Mouse (Mus musculus): ENCODE results near the gene Tas2r107. TPM values are rescaled to one million over a fixed set of nuclear protein-coding genes. Genes with fewer than 3 reads are reported as not detected.
"Not testable (repeated sequence)": the region's sequence is repeated elsewhere in the genome, so short reads cannot be mapped to it uniquely, and the experiment has no call there.

Gene Tas2r107
- polyA plus RNA-seq (2012; rRNA removed): not detected in 2 replicates

- TF ChIP-seq CTCF (IDR thresholded peaks at IDR 0.05; ENCODE audit: borderline replicate concordance, control insufficient read depth, extremely low read depth, insufficient read depth, low read length, poor library complexity): no peak
- TF ChIP-seq POLR2A (IDR thresholded peaks at IDR 0.05; ENCODE audit: control insufficient read depth, extremely low read depth, insufficient read depth, low read length, poor library complexity): no peak
- no peak for DNase-seq
- Histone ChIP-seq H3K4me3 (ENCODE audit: control insufficient read depth, insufficient read depth, low read length) (no peak within 1 kb of the TSS), H3K4me1 (replicated peaks; ENCODE audit: control insufficient read depth, insufficient read depth, low read length) (no peaks in the 10 kb centered on the region), H3K36me3 (ENCODE audit: control insufficient read depth, insufficient read depth, low read length) (no peaks in the 10 kb centered on the region), H3K27ac (ENCODE audit: control insufficient read depth, insufficient read depth, low read length) (no peak within 1 kb of the TSS), H3K27me3 (ENCODE audit: control insufficient read depth, insufficient read depth, low read length) (no peaks in the 10 kb centered on the region)
Measured at GRCm38 (mm10) chr6:131660049-131660448, at the start of gene Tas2r107. Gene Tas2r107, minus strand, starts transcription at chr6:131660149.

- Histone ChIP-seq H3K27ac (ENCODE audit: control insufficient read depth, insufficient read depth, low read length) (no peak within 1 kb of the TSS), H3K27me3 (ENCODE audit: control insufficient read depth, insufficient read depth, low read length) (no peaks in the 10 kb centered on the region), H3K4me1 (replicated peaks; ENCODE audit: control insufficient read depth, insufficient read depth, low read length) (no peaks in the 10 kb centered on the region), H3K4me3 (ENCODE audit: control insufficient read depth, insufficient read depth, low read length) (no peak within 1 kb of the TSS), H3K36me3 (ENCODE audit: control insufficient read depth, insufficient read depth, low read length) (no peaks in the 10 kb centered on the region)
- DNase-seq: no peak
- TF ChIP-seq CTCF (IDR thresholded peaks at IDR 0.05; ENCODE audit: borderline replicate concordance, control insufficient read depth, extremely low read depth, insufficient read depth, low read length, poor library complexity): no peak
- no peak for TF ChIP-seq POLR2A (IDR thresholded peaks at IDR 0.05; ENCODE audit: control insufficient read depth, extremely low read depth, insufficient read depth, low read length, poor library complexity)
Measured at GRCm38 (mm10) chr6:131689963-131690362, 30.0 kb upstream of the Tas2r107 start, which contains the start of gene Tas2r114. Gene Tas2r114, minus strand, starts transcription at chr6:131690063.

GRCm38 (mm10) chr6:131687395-131687794 is 27.4 kb upstream of the Tas2r107 start, which contains the start of gene Tas2r105:
Gene Tas2r105, minus strand, starts transcription at chr6:131687495.
- Histone ChIP-seq H3K27ac (ENCODE audit: control insufficient read depth, insufficient read depth, low read length) (no peak within 1 kb of the TSS), H3K36me3 (ENCODE audit: control insufficient read depth, insufficient read depth, low read length) (no peaks in the 10 kb centered on the region), H3K4me1 (replicated peaks; ENCODE audit: control insufficient read depth, insufficient read depth, low read length) (no peaks in the 10 kb centered on the region), H3K4me3 (ENCODE audit: control insufficient read depth, insufficient read depth, low read length) (no peak within 1 kb of the TSS), H3K27me3 (ENCODE audit: control insufficient read depth, insufficient read depth, low read length) (no peaks in the 10 kb centered on the region)
- no peak for DNase-seq
- 87% methylated on average over 1 of the region's 1 CpGs for WGBS
- TF ChIP-seq POLR2A (IDR thresholded peaks at IDR 0.05; ENCODE audit: control insufficient read depth, extremely low read depth, insufficient read depth, low read length, poor library complexity) (no peak), CTCF (IDR thresholded peaks at IDR 0.05; ENCODE audit: borderline replicate concordance, control insufficient read depth, extremely low read depth, insufficient read depth, low read length, poor library complexity) (no peak)

- Histone ChIP-seq H3K4me1 (replicated peaks; ENCODE audit: control insufficient read depth, insufficient read depth, low read length) (no peaks in the 10 kb centered on the region), H3K27ac (ENCODE audit: control insufficient read depth, insufficient read depth, low read length) (no peak within 1 kb of the TSS), H3K4me3 (ENCODE audit: control insufficient read depth, insufficient read depth, low read length) (no peak within 1 kb of the TSS), H3K36me3 (ENCODE audit: control insufficient read depth, insufficient read depth, low read length) (no peaks in the 10 kb centered on the region), H3K27me3 (ENCODE audit: control insufficient read depth, insufficient read depth, low read length) (no peaks in the 10 kb centered on the region)
- 90% methylated on average over 1 of the region's 1 CpGs for WGBS
- TF ChIP-seq POLR2A (IDR thresholded peaks at IDR 0.05; ENCODE audit: control insufficient read depth, extremely low read depth, insufficient read depth, low read length, poor library complexity): no peak
- TF ChIP-seq CTCF (IDR thresholded peaks at IDR 0.05; ENCODE audit: borderline replicate concordance, control insufficient read depth, extremely low read depth, insufficient read depth, low read length, poor library complexity): no peak
- no peak for DNase-seq
Measured at GRCm38 (mm10) chr6:131685644-131686043, 25.7 kb upstream of the Tas2r107 start, which contains the start of gene Tas2r104. Gene Tas2r104, minus strand, starts transcription at chr6:131685744.

GRCm38 (mm10) chr6:131678786-131679185 is 18.8 kb upstream of the Tas2r107 start, which contains the start of gene Tas2r106:
Gene Tas2r106, minus strand, starts transcription at chr6:131678886.
- H3K27me3 ChIP-seq (ENCODE audit: control insufficient read depth, insufficient read depth, low read length): no peaks in the 10 kb centered on the region
- no peak within 1 kb of the TSS for H3K4me3 ChIP-seq (ENCODE audit: control insufficient read depth, insufficient read depth, low read length)
- no peaks in the 10 kb centered on the region for H3K36me3 ChIP-seq (ENCODE audit: control insufficient read depth, insufficient read depth, low read length)
- TF ChIP-seq CTCF (IDR thresholded peaks at IDR 0.05; ENCODE audit: borderline replicate concordance, control insufficient read depth, extremely low read depth, insufficient read depth, low read length, poor library complexity) (no peak), POLR2A (IDR thresholded peaks at IDR 0.05; ENCODE audit: control insufficient read depth, extremely low read depth, insufficient read depth, low read length, poor library complexity) (no peak)
- 78% methylated on average over 3 of the region's 3 CpGs for WGBS
- no peak within 1 kb of the TSS for H3K27ac ChIP-seq (ENCODE audit: control insufficient read depth, insufficient read depth, low read length)
- H3K4me1 ChIP-seq (replicated peaks; ENCODE audit: control insufficient read depth, insufficient read depth, low read length): no peaks in the 10 kb centered on the region
- DNase-seq: no peak

- no peaks in the 10 kb centered on the region for H3K4me1 ChIP-seq (replicated peaks; ENCODE audit: control insufficient read depth, insufficient read depth, low read length)
- H3K27ac ChIP-seq (ENCODE audit: control insufficient read depth, insufficient read depth, low read length): no peak within 1 kb of the TSS
- no peaks in the 10 kb centered on the region for H3K27me3 ChIP-seq (ENCODE audit: control insufficient read depth, insufficient read depth, low read length)
- TF ChIP-seq POLR2A (IDR thresholded peaks at IDR 0.05; ENCODE audit: control insufficient read depth, extremely low read depth, insufficient read depth, low read length, poor library complexity): no peak
- TF ChIP-seq CTCF (IDR thresholded peaks at IDR 0.05; ENCODE audit: borderline replicate concordance, control insufficient read depth, extremely low read depth, insufficient read depth, low read length, poor library complexity): no peak
- H3K4me3 ChIP-seq (ENCODE audit: control insufficient read depth, insufficient read depth, low read length): no peak within 1 kb of the TSS
- 76% methylated on average over 3 of the region's 3 CpGs for WGBS
- no peak for DNase-seq
- no peaks in the 10 kb centered on the region for H3K36me3 ChIP-seq (ENCODE audit: control insufficient read depth, insufficient read depth, low read length)
Measured at GRCm38 (mm10) chr6:131630812-131631211, 29.1 kb downstream of the Tas2r107 start, which contains the start of gene Tas2r130. Gene Tas2r130, minus strand, starts transcription at chr6:131630912.

GRCm38 (mm10) chr6:131609956-131610355 is 50.0 kb downstream of the Tas2r107 start:
- WGBS: 91% methylated on average over 1 of the region's 1 CpGs

More at GRCm38 (mm10) chr6:131609956-131610355, 50.0 kb downstream of the Tas2r107 start:
- H3K4me1 ChIP-seq (replicated peaks; ENCODE audit: control insufficient read depth, insufficient read depth, low read length); H3K27ac ChIP-seq (ENCODE audit: control insufficient read depth, insufficient read depth, low read length); H3K4me3 ChIP-seq (ENCODE audit: control insufficient read depth, insufficient read depth, low read length); H3K27me3 ChIP-seq (ENCODE audit: control insufficient read depth, insufficient read depth, low read length); H3K36me3 ChIP-seq (ENCODE audit: control insufficient read depth, insufficient read depth, low read length); DNase-seq: not testable (repeated sequence)

Other genes with a start within 250 kb of the Tas2r107 start
- gene 5430401F13Rik, start 173.7 kb downstream of the Tas2r107 start, polyA plus RNA-seq (2012; rRNA removed): not detected in 2 replicates
- gene Gm6619, start 173.7 kb downstream of the Tas2r107 start, polyA plus RNA-seq (2012; rRNA removed): not detected in 2 replicates
- gene Tas2r130, start 29.2 kb downstream of the Tas2r107 start, polyA plus RNA-seq (2012; rRNA removed): not detected in 2 replicates
- gene Tas2r106, start 18.7 kb upstream of the Tas2r107 start, polyA plus RNA-seq (2012; rRNA removed): not detected in 2 replicates
- not detected in 2 replicates for gene Tas2r104, start 25.6 kb upstream of the Tas2r107 start, polyA plus RNA-seq (2012; rRNA removed)
- gene Tas2r105, start 27.3 kb upstream of the Tas2r107 start, polyA plus RNA-seq (2012; rRNA removed): not detected in 2 replicates
- not detected in 2 replicates for gene Tas2r114, start 29.9 kb upstream of the Tas2r107 start, polyA plus RNA-seq (2012; rRNA removed)